Mouse (Mus musculus): ENCODE measurements around the gene Gm2696.
A peak's percentile ranks its signal among the peaks of the same experiment; 100 is the strongest.
"Not testable (repeated sequence)": the region's sequence is repeated elsewhere in the genome, so short reads cannot be mapped to it uniquely, and the experiment has no call there.

Gm2696 gene

GRCm38 (mm10) chr10:77814382-77814781 lies at the start of gene Gm2696:
Gene Gm2696, plus strand, starts transcription at chr10:77814682.
- DNase-seq (ENCODE audit: low read depth, low spot score), result no peak

GRCm38 (mm10) chr10:77769727-77770126 lies 44.8 kb upstream of the Gm2696 start:
- no peak for DNase-seq (ENCODE audit: low read depth, low spot score)

- DNase-seq (ENCODE audit: low read depth, low spot score), result not testable (repeated sequence)
Measured at GRCm38 (mm10) chr10:77771225-77771624, 43.3 kb upstream of the Gm2696 start, which contains the start of gene Gm3238. Gene Gm3238, minus strand, starts transcription at chr10:77771325.

- DNase-seq (ENCODE audit: low read depth, low spot score), result not testable (repeated sequence)
Measured at GRCm38 (mm10) chr10:77772142-77772541, 42.3 kb upstream of the Gm2696 start.

GRCm38 (mm10) chr10:77776844-77777243 lies 37.6 kb upstream of the Gm2696 start, which contains the start of gene Gm7138:
Gene Gm7138, minus strand, starts transcription at chr10:77776944.
- DNase-seq (ENCODE audit: low read depth, low spot score), result not testable (repeated sequence)

- DNase-seq (ENCODE audit: low read depth, low spot score), result not testable (repeated sequence)
Measured at GRCm38 (mm10) chr10:77782442-77782841, 32.0 kb upstream of the Gm2696 start, which contains the start of gene Gm3250. Gene Gm3250, minus strand, starts transcription at chr10:77782542.

GRCm38 (mm10) chr10:77783396-77783795 lies 31.1 kb upstream of the Gm2696 start:
- DNase-seq (ENCODE audit: low read depth, low spot score), result not testable (repeated sequence)

- not testable (repeated sequence) for DNase-seq (ENCODE audit: low read depth, low spot score)
Measured at GRCm38 (mm10) chr10:77787876-77788275, 26.6 kb upstream of the Gm2696 start, which contains the start of gene Gm7137. Gene Gm7137, minus strand, starts transcription at chr10:77788200.

GRCm38 (mm10) chr10:77788621-77789020 lies 25.9 kb upstream of the Gm2696 start:
- no peak for DNase-seq (ENCODE audit: low read depth, low spot score)

- DNase-seq (ENCODE audit: low read depth, low spot score), result no peak
Measured at GRCm38 (mm10) chr10:77794976-77795375, 19.5 kb upstream of the Gm2696 start, which contains the start of gene Gm9639. Gene Gm9639, minus strand, starts transcription at chr10:77795076.

- no peak for DNase-seq (ENCODE audit: low read depth, low spot score)
Measured at GRCm38 (mm10) chr10:77797677-77798076, 16.8 kb upstream of the Gm2696 start.

- not testable (repeated sequence) for DNase-seq (ENCODE audit: low read depth, low spot score)
Measured at GRCm38 (mm10) chr10:77798164-77798920, 16.1 kb upstream of the Gm2696 start.

- no peak for DNase-seq (ENCODE audit: low read depth, low spot score)
Measured at GRCm38 (mm10) chr10:77798921-77799508, 15.5 kb upstream of the Gm2696 start, which contains the start of gene Gm19668. Gene Gm19668, minus strand, starts transcription at chr10:77799133.

- DNase-seq (ENCODE audit: low read depth, low spot score), result no peak
Measured at GRCm38 (mm10) chr10:77804095-77804494, 10.4 kb upstream of the Gm2696 start.

- DNase-seq (ENCODE audit: low read depth, low spot score), result no peak
Measured at GRCm38 (mm10) chr10:77811743-77812142, 2.7 kb upstream of the Gm2696 start, which contains the start of gene Gm9507. Gene Gm9507, minus strand, starts transcription at chr10:77811843.

- DNase-seq (ENCODE audit: low read depth, low spot score), result peak; percentile 24
Measured at GRCm38 (mm10) chr10:77815514-77815913, 1.0 kb downstream of the Gm2696 start.

GRCm38 (mm10) chr10:77818523-77818922 lies 4.0 kb downstream of the Gm2696 start:
- DNase-seq (ENCODE audit: low read depth, low spot score), result no peak

- no peak for DNase-seq (ENCODE audit: low read depth, low spot score)
Measured at GRCm38 (mm10) chr10:77819203-77819602, 4.7 kb downstream of the Gm2696 start.

- no peak for DNase-seq (ENCODE audit: low read depth, low spot score)
Measured at GRCm38 (mm10) chr10:77826951-77827350, 12.5 kb downstream of the Gm2696 start, which contains the start of gene Krtap10-4. Gene Krtap10-4, minus strand, starts transcription at chr10:77827095.

- no peak for DNase-seq (ENCODE audit: low read depth, low spot score)
Measured at GRCm38 (mm10) chr10:77835647-77836046, 21.2 kb downstream of the Gm2696 start, which contains the start of gene Krtap10-10. Gene Krtap10-10, plus strand, starts transcription at chr10:77835947.

GRCm38 (mm10) chr10:77839006-77839405 lies 24.5 kb downstream of the Gm2696 start:
- no peak for DNase-seq (ENCODE audit: low read depth, low spot score)

GRCm38 (mm10) chr10:77846503-77846902 lies 32.0 kb downstream of the Gm2696 start, which contains the start of gene Gm36176:
Gene Gm36176, plus strand, starts transcription at chr10:77846803.
- DNase-seq (ENCODE audit: low read depth, low spot score), result no peak
